Mouse (Mus musculus) stomach, postnatal 0 days (tissue): ENCODE measurements around the gene Oip5. TPM values are rescaled to one million over a fixed set of nuclear protein-coding genes. Genes with fewer than 3 reads are reported as not detected.
"Not testable (repeated sequence)": the region's sequence is repeated elsewhere in the genome, so short reads cannot be mapped to it uniquely, and the experiment has no call there.

ENCODE experiments used
- ATAC-seq: fragments of 200-750 bp; cut with Nextera tagmentation; 2 replicates; pipeline ENCODE4 v1.8.0; 2017; ENCODE audit not compliant: low FRiP score, low TSS enrichment
- DNase-seq: peaks from one replicate; pipeline ENCODE4 v3.0.0-alpha.2; 2016; ENCODE audit warnings: low spot score
- H3K27ac ChIP-seq: fragments of 300-500 bp; sonication (generic); replicated peaks from 2 replicates; pipeline ENCODE4 v1.5.1; 2014; ENCODE audit warnings: mild to moderate bottlenecking, control low read depth
- H3K27me3 ChIP-seq: fragments of 300-500 bp; sonication (generic); 2 replicates; pipeline ENCODE4 v1.6.1; 2014; ENCODE audit warnings: low read length; ENCODE audit not compliant: control insufficient read depth, insufficient read depth
- H3K36me3 ChIP-seq: fragments of 300-500 bp; sonication (generic); 2 replicates; pipeline ENCODE4 v1.6.1; 2014; ENCODE audit warnings: low read length, mixed read lengths; ENCODE audit not compliant: control insufficient read depth, insufficient read depth
- H3K4me1 ChIP-seq: fragments of 300-500 bp; sonication (generic); replicated peaks from 2 replicates; pipeline ENCODE4 v1.6.1; 2014; ENCODE audit warnings: antibody characterized with exemption; ENCODE audit not compliant: control insufficient read depth, insufficient read depth
- H3K4me2 ChIP-seq: fragments of 300-500 bp; sonication (generic); replicated peaks from 2 replicates; pipeline ENCODE4 v1.6.1; 2014; ENCODE audit warnings: low read depth, mild to moderate bottlenecking, control low read depth, moderate library complexity
- H3K4me3 ChIP-seq: fragments of 300-500 bp; sonication (generic); 2 replicates; pipeline ENCODE4 v1.5.1; 2014; ENCODE audit warnings: low read depth, low read length, control low read depth
- H3K9ac ChIP-seq: fragments of 300-500 bp; sonication (generic); 2 replicates; pipeline ENCODE4 v1.6.1; 2014; ENCODE audit warnings: mild to moderate bottlenecking, low read length, control low read depth, mixed read lengths
- H3K9me3 ChIP-seq: fragments of 300-500 bp; sonication (generic); 2 replicates; pipeline ENCODE4 v1.6.1; 2016; ENCODE audit warnings: low read length; ENCODE audit not compliant: control insufficient read depth
- CTCF ChIP-seq: IDR thresholded peaks from 2 replicates; pipeline ENCODE4 v1.5.1; 2016; ENCODE audit warnings: antibody characterized with exemption, low read depth, mild to moderate bottlenecking, moderate library complexity
- EP300 ChIP-seq: optimal IDR thresholded peaks from 2 replicates; pipeline ENCODE3; 2016; ENCODE audit warnings: antibody characterized with exemption
- WGBS: fragments of 180-500 bp; shearing (Covaris S2); extraction: QIAGEN DNeasy Blood & Tissue Kit; methylation state at CpG from one replicate; pipeline ENCODE4 v1.1.7; 2014; 5-methylcytosine and 5-hydroxymethylcytosine counted together
- polyA plus RNA-seq: library from polyadenylated mRNA; unstranded; fragments of >200 nt; fragmentation: Nextera tagmentation; extraction: Ambion mirVana; gene quantifications from 2 replicates; pipeline ENCODE4 v1.2.1, GENCODE M21; 2015

Gene Oip5
- 8.5 and 9.3 TPM in 2 replicates for polyA plus RNA-seq

- peak within 1 kb of the TSS; percentile 88 for H3K4me2 ChIP-seq
- ATAC-seq, result peak; percentile 100
- no peaks in the 10 kb centered on the region for H3K27me3 ChIP-seq
- H3K4me1 ChIP-seq, result peaks cover 5% of the 10 kb centered on the region; the same call in 1 of the 2 replicates
- peak within 1 kb of the TSS; percentile 66 for H3K9ac ChIP-seq
- peak within 1 kb of the TSS; percentile 75 for H3K4me3 ChIP-seq
- H3K9me3 ChIP-seq, result no peaks in the 10 kb centered on the region
- peak within 1 kb of the TSS; percentile 74 for H3K27ac ChIP-seq
- WGBS, result under 1% methylated on average over 55 of the region's 55 CpGs
- TF ChIP-seq EP300, result no peak
- H3K36me3 ChIP-seq, result no peaks in the 10 kb centered on the region
- peak; percentile 95 for DNase-seq
These were observed at the start of gene Oip5, which contains the start of gene Nusap1 for GRCm38 (mm10) chr2:119618199-119618982. Gene Oip5 (minus strand): TSS chr2:119618469. Gene Nusap1 (plus strand): TSS chr2:119618298.

GRCm38 (mm10) chr2:119665744-119666143 is 47.5 kb upstream of the Oip5 start:
- not testable (repeated sequence) for H3K9me3 ChIP-seq, H3K27ac ChIP-seq, H3K4me3 ChIP-seq, DNase-seq, H3K36me3 ChIP-seq, H3K27me3 ChIP-seq, H3K9ac ChIP-seq, H3K4me2 ChIP-seq, ATAC-seq, H3K4me1 ChIP-seq
- WGBS, result 72% methylated on average over 19 of the region's 23 CpGs

- Histone ChIP-seq H3K4me2 (peak within 1 kb of the TSS; percentile 83), H3K4me3 (peak within 1 kb of the TSS; percentile 70), H3K36me3 (0 out of 2 replicates have a peak, but pooled peaks cover 4% of the 10 kb centered on the region), H3K27me3 (no peaks in the 10 kb centered on the region), H3K9ac (peak within 1 kb of the TSS; percentile 78), H3K9me3 (no peaks in the 10 kb centered on the region), H3K4me1 (no peaks in the 10 kb centered on the region; the same call in 1 of the 2 replicates), H3K27ac (no peak within 1 kb of the TSS)
- ATAC-seq, result peak; percentile 77
- no peak for TF ChIP-seq CTCF
- no peak for TF ChIP-seq EP300
- 1% methylated on average over 44 of the region's 44 CpGs for WGBS
- DNase-seq, result peak; percentile 78
These were observed 44.2 kb upstream of the Oip5 start, which contains the start of gene Ndufaf1 for GRCm38 (mm10) chr2:119662220-119663182. Gene Ndufaf1 (minus strand): TSS chr2:119662827.

DNA sequence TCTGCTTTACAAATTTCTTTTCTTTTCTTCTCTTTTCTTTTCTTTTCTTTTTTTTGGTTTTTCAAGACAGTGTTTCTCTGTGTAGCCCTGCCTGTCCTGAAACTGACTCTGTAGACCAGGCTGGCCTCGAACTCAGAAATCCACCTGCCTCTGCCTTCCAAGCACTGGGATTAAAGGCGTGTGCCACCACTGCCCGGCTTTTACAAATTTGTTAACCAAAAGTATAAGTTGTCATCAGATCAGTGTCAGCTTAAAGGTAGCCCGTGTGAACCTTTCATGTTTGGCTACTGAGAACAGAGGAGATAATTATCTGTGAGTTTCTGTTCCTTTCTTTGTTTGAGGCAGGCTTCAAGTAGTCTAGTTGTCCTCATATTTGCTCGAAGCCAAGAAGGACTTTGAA is 26.0 kb upstream of the Oip5 start:
- 91% methylated on average over 5 of the region's 5 CpGs for WGBS
- DNase-seq (no peak), ATAC-seq (no peak)
- H3K27me3 ChIP-seq, result no peaks in the 10 kb centered on the region
- peaks cover 20% of the 10 kb centered on the region for H3K36me3 ChIP-seq
- no peak overlapping the region for H3K4me3 ChIP-seq
- no peak for TF ChIP-seq CTCF
- TF ChIP-seq EP300, result no peak
- H3K9me3 ChIP-seq, result no peaks in the 10 kb centered on the region
- no peaks in the 10 kb centered on the region for H3K4me1 ChIP-seq
- H3K4me2 ChIP-seq, result no peak overlapping the region
- no peak overlapping the region for H3K9ac ChIP-seq
- no peak overlapping the region for H3K27ac ChIP-seq

- H3K36me3 ChIP-seq, result peaks cover 20% of the 10 kb centered on the region
- 94% methylated on average over 5 of the region's 5 CpGs for WGBS
- H3K4me1 ChIP-seq, result no peaks in the 10 kb centered on the region
- no peaks in the 10 kb centered on the region for H3K27me3 ChIP-seq
- H3K4me3 ChIP-seq, result no peak overlapping the region
- no peak for TF ChIP-seq EP300
- no peak for TF ChIP-seq CTCF
- H3K9ac ChIP-seq, result no peak overlapping the region
- no peak overlapping the region for H3K4me2 ChIP-seq
- DNase-seq (no peak), ATAC-seq (no peak)
- no peaks in the 10 kb centered on the region for H3K9me3 ChIP-seq
- H3K27ac ChIP-seq, result no peak overlapping the region
These were observed 23.1 kb upstream of the Oip5 start for GRCm38 (mm10) chr2:119641214-119641912.
